Mouse (Mus musculus) liver, postnatal 0 days (tissue): ENCODE data around the gene Tgm2. TPM values are rescaled to one million over a fixed set of nuclear protein-coding genes. Genes with fewer than 3 reads are reported as not detected.

Experiments
- ATAC-seq: fragments of 200-750 bp; cut with Nextera tagmentation; 2 replicates; pipeline ENCODE4 v1.8.0; 2017; ENCODE audit warnings: mild to moderate bottlenecking, moderate library complexity
- DNase-seq: peaks from one replicate; pipeline ENCODE4 v3.0.0-alpha.2; 2016
- H3K27ac ChIP-seq: fragments of 300-500 bp; sonication (generic); 2 replicates; pipeline ENCODE4 v1.5.1; 2014; ENCODE audit warnings: antibody characterized with exemption, moderate library complexity, mild to moderate bottlenecking, low read depth
- H3K27me3 ChIP-seq: fragments of 300-500 bp; sonication (generic); 2 replicates; pipeline ENCODE4 v1.6.1; 2014; ENCODE audit warnings: low read length, control low read depth, mixed read lengths; ENCODE audit not compliant: insufficient read depth
- H3K36me3 ChIP-seq: fragments of 300-500 bp; sonication (generic); replicated peaks from 2 replicates; pipeline ENCODE4 v1.6.1; 2014; ENCODE audit warnings: mild to moderate bottlenecking, control low read depth, low read length, moderate library complexity, mixed read lengths; ENCODE audit not compliant: insufficient read depth
- H3K4me1 ChIP-seq: fragments of 300-500 bp; sonication (generic); 2 replicates; pipeline ENCODE4 v1.6.1; 2014; ENCODE audit warnings: antibody characterized with exemption, mild to moderate bottlenecking, control low read depth; ENCODE audit not compliant: insufficient read depth
- H3K4me2 ChIP-seq: fragments of 300-500 bp; sonication (generic); 2 replicates; pipeline ENCODE4 v1.6.1; 2014; ENCODE audit warnings: low read depth, mild to moderate bottlenecking, low read length, moderate library complexity, mixed read lengths
- H3K4me3 ChIP-seq: fragments of 300-500 bp; sonication (generic); 2 replicates; pipeline ENCODE4 v1.5.1; 2014; ENCODE audit warnings: low read depth, low read length
- H3K9ac ChIP-seq: fragments of 300-500 bp; sonication (generic); replicated peaks from 2 replicates; pipeline ENCODE4 v1.6.1; 2014; ENCODE audit warnings: mild to moderate bottlenecking, moderate library complexity
- H3K9me3 ChIP-seq: fragments of 300-500 bp; sonication (generic); 2 replicates; pipeline ENCODE4 v1.6.1; 2016; ENCODE audit warnings: mild to moderate bottlenecking, control low read depth, low read length, mixed read lengths
- CTCF ChIP-seq: sonication (generic); IDR thresholded peaks from 2 replicates; pipeline ENCODE4 v1.5.1; 2016; ENCODE audit warnings: antibody characterized with exemption, low read depth
- EP300 ChIP-seq: IDR thresholded peaks from 2 replicates; pipeline ENCODE4 v1.6.1; 2016; ENCODE audit warnings: antibody characterized with exemption, low read depth, mild to moderate bottlenecking
- WGBS: fragments of 180-500 bp; shearing (Covaris S2); extraction: QIAGEN DNeasy Blood & Tissue Kit; methylation state at CpG from one replicate; pipeline ENCODE4 v1.1.7; 2014; ENCODE audit not compliant: insufficient replicate concordance; 5-methylcytosine and 5-hydroxymethylcytosine counted together
- polyA plus RNA-seq: library from polyadenylated mRNA; unstranded; fragments of >200 nt; fragmentation: Nextera tagmentation; extraction: Ambion mirVana; gene quantifications from 2 replicates; pipeline ENCODE4 v1.2.1, GENCODE M21; 2015

Gene Tgm2
- polyA plus RNA-seq, 1 experiment from 2014 or later, result 59.7 TPM

DNA sequence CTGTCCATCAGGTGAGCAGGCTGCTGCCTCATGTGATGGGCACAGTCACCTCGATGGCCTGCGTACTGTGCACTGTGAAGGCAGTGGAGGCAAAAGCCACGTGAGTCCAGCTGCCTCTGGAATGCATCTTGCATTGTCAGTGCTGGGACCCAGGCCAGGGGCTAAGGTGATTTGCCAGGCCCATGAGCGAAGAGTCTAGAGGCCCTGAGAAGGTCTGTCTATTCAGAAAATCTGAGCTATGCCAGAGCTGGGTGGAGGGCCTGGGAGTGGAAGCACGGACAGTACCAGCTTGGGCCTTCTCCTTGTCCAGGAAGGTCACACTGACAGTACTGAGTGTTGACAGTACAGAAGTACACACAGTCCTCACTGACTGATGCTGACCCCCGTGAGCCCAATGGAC is 23.4 kb downstream of the Tgm2 start:
- no peaks in the 10 kb centered on the region for H3K27me3 ChIP-seq
- H3K4me2 ChIP-seq, result no peak overlapping the region
- TF ChIP-seq EP300 (no peak), CTCF (no peak)
- peaks cover 78% of the 10 kb centered on the region for H3K36me3 ChIP-seq
- no peak for DNase-seq
- no peak overlapping the region for H3K9ac ChIP-seq
- H3K9me3 ChIP-seq, result no peaks in the 10 kb centered on the region
- no peak overlapping the region for H3K27ac ChIP-seq
- no peak for ATAC-seq
- no peak overlapping the region for H3K4me3 ChIP-seq
- H3K4me1 ChIP-seq, result peaks cover 8% of the 10 kb centered on the region
- WGBS, result 83% methylated on average over 6 of the region's 6 CpGs

DNA sequence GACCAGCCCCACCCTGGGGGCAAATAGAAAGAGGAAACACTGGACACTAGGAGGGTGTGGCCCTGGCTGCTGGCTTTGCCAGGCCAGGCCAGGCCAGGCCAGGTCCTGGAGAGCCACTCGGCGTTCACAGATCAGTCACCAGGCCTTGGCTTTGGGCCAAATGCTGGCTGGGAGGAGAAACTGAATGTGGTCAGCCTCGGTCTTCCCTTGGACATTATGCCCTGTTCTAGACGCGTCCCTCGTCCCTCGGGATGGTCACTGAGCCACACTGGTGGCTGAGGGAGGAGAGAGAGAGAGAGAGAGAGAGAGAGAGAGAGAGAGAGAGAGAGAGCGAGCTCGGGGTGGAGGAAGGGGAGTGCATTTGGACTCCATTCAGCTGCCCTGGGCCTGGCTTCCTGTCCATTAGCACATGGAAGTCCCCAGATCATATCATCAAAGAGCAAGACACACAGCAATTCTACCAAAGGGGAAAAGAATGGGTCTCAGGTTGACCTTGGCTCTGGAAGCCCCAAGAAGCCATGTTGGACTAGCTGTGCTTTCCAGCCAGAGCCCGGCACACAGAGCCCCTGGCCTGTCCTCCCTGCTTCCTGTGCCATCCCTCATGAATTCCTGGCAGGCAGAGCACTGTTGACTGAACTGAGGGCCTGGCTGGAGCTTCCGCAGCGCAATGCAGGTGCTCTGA is 24.4 kb downstream of the Tgm2 start:
- Histone ChIP-seq H3K9me3 (no peaks in the 10 kb centered on the region), H3K9ac (0 out of 2 replicates have a peak overlapping the region, but pooled peaks have one; percentile 26), H3K27ac (no peak overlapping the region; the same call in 1 of the 2 replicates), H3K4me3 (no peak overlapping the region), H3K27me3 (no peaks in the 10 kb centered on the region), H3K36me3 (peaks cover 78% of the 10 kb centered on the region), H3K4me2 (no peak overlapping the region), H3K4me1 (peaks cover 8% of the 10 kb centered on the region)
- ATAC-seq (peak; percentile 40; the same call in 1 of the 2 replicates), DNase-seq (peak; percentile 72)
- TF ChIP-seq EP300 (no peak), CTCF (no peak)
- WGBS, result 54% methylated on average over 11 of the region's 12 CpGs

DNA sequence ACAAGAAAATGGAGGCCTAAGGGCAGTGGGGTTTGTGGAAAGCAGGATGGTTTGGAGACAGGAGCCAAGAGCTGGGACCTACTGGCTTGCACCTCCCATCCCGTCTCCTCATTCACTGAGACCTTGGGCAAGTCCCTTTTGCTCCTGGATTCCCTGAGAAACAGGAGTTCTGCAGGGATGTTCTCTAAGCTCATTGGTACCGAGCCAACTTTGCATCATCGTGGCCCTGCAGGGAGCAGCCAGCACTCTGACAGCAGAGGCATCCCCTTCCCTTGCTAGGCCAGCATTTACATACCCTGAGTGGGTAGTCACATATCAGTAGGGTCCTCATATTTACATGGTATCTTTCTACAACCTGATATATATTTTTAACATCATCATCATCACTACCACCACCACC is 25.4 kb downstream of the Tgm2 start:
- no peak for ATAC-seq
- H3K9ac ChIP-seq, result no peak overlapping the region
- H3K36me3 ChIP-seq, result peaks cover 77% of the 10 kb centered on the region
- no peaks in the 10 kb centered on the region for H3K27me3 ChIP-seq
- H3K27ac ChIP-seq, result no peak overlapping the region
- DNase-seq, result no peak
- no peak overlapping the region for H3K4me3 ChIP-seq
- 88% methylated on average over 3 of the region's 3 CpGs for WGBS
- TF ChIP-seq EP300 (no peak), CTCF (no peak)
- no peak overlapping the region for H3K4me2 ChIP-seq
- peaks cover 11% of the 10 kb centered on the region for H3K4me1 ChIP-seq
- H3K9me3 ChIP-seq, result no peaks in the 10 kb centered on the region

DNA sequence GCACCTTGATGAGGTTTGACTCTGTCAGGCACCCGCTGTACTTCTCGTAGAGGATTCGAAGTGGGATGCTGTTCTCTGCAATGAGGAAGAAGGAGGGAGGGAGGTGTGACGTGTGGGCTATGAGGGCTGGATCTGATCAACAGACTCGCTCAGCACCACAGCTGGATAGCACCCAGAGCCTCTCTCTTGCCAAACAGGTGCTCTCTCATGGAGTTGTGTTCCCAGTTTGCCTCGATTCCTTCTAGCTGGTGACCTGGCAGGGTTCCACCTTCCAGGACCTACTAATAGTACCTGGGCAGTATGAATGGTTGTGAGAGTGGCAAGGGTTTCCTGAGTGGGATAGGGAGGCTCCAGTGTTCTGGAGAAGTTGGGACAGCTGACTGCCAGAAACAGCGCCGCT is 26.0 kb downstream of the Tgm2 start:
- H3K9ac ChIP-seq, result no peak overlapping the region
- H3K4me1 ChIP-seq, result peaks cover 11% of the 10 kb centered on the region
- no peak overlapping the region for H3K4me2 ChIP-seq
- H3K4me3 ChIP-seq, result no peak overlapping the region
- peaks cover 70% of the 10 kb centered on the region for H3K36me3 ChIP-seq
- no peak for TF ChIP-seq CTCF
- WGBS, result 82% methylated on average over 8 of the region's 8 CpGs
- DNase-seq (no peak), ATAC-seq (no peak)
- no peaks in the 10 kb centered on the region for H3K9me3 ChIP-seq
- no peaks in the 10 kb centered on the region for H3K27me3 ChIP-seq
- no peak overlapping the region for H3K27ac ChIP-seq

DNA sequence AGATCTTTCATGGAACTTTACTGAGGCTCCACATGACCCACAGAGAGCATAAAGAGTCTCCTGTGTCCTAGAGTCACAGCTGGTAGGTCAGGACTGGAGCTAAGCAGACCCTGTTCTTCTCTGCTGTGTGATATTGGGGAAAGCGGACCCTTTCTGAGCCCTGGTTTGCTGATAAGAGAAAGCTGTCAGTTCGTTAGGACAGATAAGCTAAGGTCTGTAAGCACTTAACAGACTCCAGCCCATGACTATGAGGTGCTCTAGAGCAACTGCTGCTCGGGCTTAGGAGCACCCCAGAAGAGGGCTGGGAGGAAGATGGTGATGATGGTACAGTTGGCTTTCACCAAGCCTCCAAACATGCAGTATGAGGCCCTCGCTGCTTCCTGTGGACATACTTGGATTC is 27.1 kb downstream of the Tgm2 start:
- Histone ChIP-seq H3K9ac (no peak overlapping the region), H3K36me3 (peaks cover 62% of the 10 kb centered on the region), H3K27ac (no peak overlapping the region), H3K9me3 (no peaks in the 10 kb centered on the region), H3K4me1 (peaks cover 17% of the 10 kb centered on the region), H3K4me2 (no peak overlapping the region), H3K4me3 (no peak overlapping the region), H3K27me3 (no peaks in the 10 kb centered on the region)
- WGBS, result 55% methylated on average over 4 of the region's 4 CpGs
- TF ChIP-seq EP300 (no peak), CTCF (no peak)
- ATAC-seq (no peak), DNase-seq (no peak)

DNA sequence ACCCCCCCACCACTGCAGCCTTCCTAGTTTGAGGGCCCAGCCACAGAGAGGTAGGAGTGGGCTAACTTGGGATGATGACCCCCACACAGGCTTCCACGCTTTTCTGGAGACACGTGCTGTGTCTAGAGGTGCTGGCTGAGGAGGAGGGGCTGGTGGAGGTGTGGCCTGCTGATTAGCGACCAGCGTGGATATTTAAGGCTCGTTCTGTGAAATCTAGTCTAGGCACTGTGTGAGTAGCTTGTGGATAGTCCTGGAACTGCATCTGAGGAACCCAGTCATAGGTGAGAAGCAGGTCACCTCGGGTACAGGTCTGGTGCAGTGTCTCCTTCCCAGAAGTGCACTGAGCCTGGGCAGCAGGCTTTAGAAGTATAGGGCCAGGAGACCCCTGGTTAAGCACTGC is 29.6 kb downstream of the Tgm2 start:
- Histone ChIP-seq H3K9ac (no peak overlapping the region), H3K9me3 (no peaks in the 10 kb centered on the region), H3K4me1 (peaks cover 27% of the 10 kb centered on the region), H3K4me2 (no peak overlapping the region), H3K27me3 (no peaks in the 10 kb centered on the region), H3K36me3 (peaks cover 37% of the 10 kb centered on the region), H3K4me3 (no peak overlapping the region), H3K27ac (no peak overlapping the region)
- no peak for ATAC-seq
- no peak for DNase-seq
- 35% methylated on average over 6 of the region's 6 CpGs for WGBS
- no peak for TF ChIP-seq EP300
- TF ChIP-seq CTCF, result no peak
